Mouse (Mus musculus) embryonic fibroblast, embryonic 13.5 days (primary cell): Measurements from ENCODE around the gene Zfp961.
"Not testable (repeated sequence)": the region's sequence is repeated elsewhere in the genome, so short reads cannot be mapped to it uniquely, and the experiment has no call there.

ENCODE experiments used
- CTCF ChIP-seq: IDR thresholded peaks from 2 replicates; pipeline ENCODE4 v1.5.1; 2011; ENCODE audit warnings: mild to moderate bottlenecking, control low read depth, low read length, moderate library complexity, borderline replicate concordance; ENCODE audit not compliant: insufficient read depth
- POLR2A ChIP-seq: IDR thresholded peaks from 2 replicates; pipeline ENCODE4 v1.6.1; 2011; ENCODE audit warnings: low read depth, mild to moderate bottlenecking, control low read depth, low read length, moderate library complexity

DNA sequence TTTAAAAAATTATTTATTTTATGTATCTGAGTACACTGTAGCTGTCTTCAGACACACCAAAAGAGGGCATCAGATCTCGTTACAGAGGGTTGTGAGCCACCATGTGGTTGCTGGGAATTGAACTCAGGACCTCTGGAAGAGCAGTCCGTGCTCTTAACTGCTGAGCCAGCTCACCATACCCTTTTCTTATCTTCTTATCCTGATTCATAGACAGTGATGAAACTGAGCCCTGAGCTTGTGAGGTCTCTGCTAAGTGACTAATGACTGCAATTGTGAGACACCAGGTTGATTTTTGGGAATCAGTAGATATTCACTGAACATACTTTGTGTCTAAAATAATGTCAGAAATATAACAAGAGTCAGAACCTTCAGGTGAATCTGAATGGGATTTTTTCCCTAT is 12.8 kb upstream of the Zfp961 start:
- TF ChIP-seq CTCF, POLR2A: not testable (repeated sequence)
